Mouse (Mus musculus) kidney, adult 2 months (tissue): ENCODE measurements around the gene Usp54. TPM values are rescaled to one million over a fixed set of nuclear protein-coding genes. Genes with fewer than 3 reads are reported as not detected.

Source experiments
- DNase-seq: peaks from one replicate; pipeline ENCODE4 v3.0.0; 2021
- H3K27ac ChIP-seq: fragments of 200-500 bp; 2 replicates; pipeline ENCODE4 v1.5.1; 2012; ENCODE audit warnings: low read depth, low read length, control low read depth, inconsistent platforms; ENCODE audit not compliant: insufficient read depth
- H3K27me3 ChIP-seq: fragments of 200-500 bp; replicated peaks from 2 replicates; pipeline ENCODE4 v1.6.1; 2012; ENCODE audit warnings: mild to moderate bottlenecking, moderate library complexity, low read length, inconsistent platforms; ENCODE audit not compliant: control insufficient read depth, insufficient read depth
- H3K36me3 ChIP-seq: fragments of 200-500 bp; 2 replicates; pipeline ENCODE4 v1.6.1; 2012; ENCODE audit warnings: mild to moderate bottlenecking, moderate library complexity, low read length, inconsistent platforms; ENCODE audit not compliant: control insufficient read depth, insufficient read depth
- H3K4me1 ChIP-seq: fragments of 200-500 bp; 2 replicates; pipeline ENCODE4 v1.6.1; 2011; ENCODE audit warnings: low read length; ENCODE audit not compliant: control insufficient read depth, insufficient read depth
- H3K4me3 ChIP-seq: fragments of 200-500 bp; 2 replicates; pipeline ENCODE4 v1.5.1; 2011; ENCODE audit warnings: mild to moderate bottlenecking, low read depth, low read length, control low read depth; ENCODE audit not compliant: insufficient read depth
- CTCF ChIP-seq: fragments of 200-500 bp; conservative IDR thresholded peaks from 2 replicates; pipeline ENCODE4 v1.5.1; 2011; ENCODE audit warnings: low read depth, mild to moderate bottlenecking, control low read depth, low read length, moderate library complexity, mixed read lengths; ENCODE audit not compliant: insufficient read depth, insufficient read length
- POLR2A ChIP-seq: fragments of 200-500 bp; IDR thresholded peaks from one replicate; pipeline ENCODE4 v1.6.1; 2011; ENCODE audit warnings: low read depth, low read length, control low read depth
- WGBS: fragments of 180-500 bp; shearing (Covaris S2); methylation state at CpG from one replicate; pipeline ENCODE4 v1.1.7; 2018; 5-methylcytosine and 5-hydroxymethylcytosine counted together
- polyA plus RNA-seq: library from polyadenylated mRNA; depleted of rRNA; stranded (reverse); fragments of >200 nt; gene quantifications from 2 replicates; pipeline ENCODE4 v1.2.3, GENCODE M21; 2012

Usp54 gene
- polyA plus RNA-seq, 1 experiment: 7.9 TPM

GRCm38 (mm10) chr14:20622907-20623306, 18.0 kb downstream of the Usp54 start:
- Histone ChIP-seq H3K27me3 (no peaks in the 10 kb centered on the region), H3K27ac (no peak overlapping the region), H3K4me1 (peaks cover 13% of the 10 kb centered on the region), H3K36me3 (no peaks in the 10 kb centered on the region), H3K4me3 (no peak overlapping the region)
- TF ChIP-seq CTCF (no peak), POLR2A (no peak)
- DNase-seq: no peak
- WGBS: 96% methylated on average over 3 of the region's 3 CpGs

DNA sequence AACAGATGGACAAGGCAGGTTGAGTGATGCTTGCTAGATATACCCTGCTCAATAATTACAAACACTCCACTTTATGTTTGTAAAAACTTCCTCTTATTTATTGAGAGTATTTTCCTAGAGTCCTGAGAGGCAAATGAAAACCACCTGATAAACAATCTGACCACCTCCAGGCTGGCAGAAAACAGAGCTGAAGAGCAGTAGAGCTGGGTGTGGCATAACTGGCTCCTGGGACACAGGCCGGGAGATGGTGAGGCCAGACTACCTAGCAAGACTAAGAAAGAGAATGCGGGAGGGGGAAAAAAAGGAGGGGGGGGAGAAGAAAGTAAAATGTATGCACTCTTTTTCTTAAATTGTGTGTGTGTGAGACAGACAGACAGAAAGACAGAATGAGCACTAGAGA, 18.5 kb downstream of the Usp54 start:
- no peaks in the 10 kb centered on the region for H3K27me3 ChIP-seq
- no peak for DNase-seq
- H3K27ac ChIP-seq: no peak overlapping the region
- H3K4me1 ChIP-seq: peaks cover 13% of the 10 kb centered on the region
- no peak overlapping the region for H3K4me3 ChIP-seq
- 86% methylated on average over 2 of the region's 2 CpGs for WGBS
- H3K36me3 ChIP-seq: no peaks in the 10 kb centered on the region
- TF ChIP-seq CTCF: no peak
- no peak for TF ChIP-seq POLR2A

DNA sequence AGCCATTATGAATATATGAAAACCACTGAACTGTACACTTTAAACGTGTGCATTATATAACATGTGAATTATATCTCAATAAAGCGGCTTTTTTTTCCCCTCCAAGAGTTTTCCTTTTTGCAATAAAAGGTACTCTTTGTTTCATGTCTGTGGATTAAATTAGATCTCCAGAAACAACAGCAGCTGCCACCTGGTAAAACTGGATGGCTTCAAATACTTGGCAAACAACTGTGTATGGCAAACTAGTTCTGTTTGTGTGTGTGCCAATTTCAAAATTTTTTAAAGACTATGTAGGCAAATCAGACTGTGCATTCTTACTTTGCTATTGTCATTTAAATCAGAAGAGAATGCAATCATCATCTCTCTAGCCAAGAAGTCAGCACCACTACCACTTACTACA, 19.0 kb downstream of the Usp54 start:
- Histone ChIP-seq H3K27ac (no peak overlapping the region), H3K4me1 (peaks cover 13% of the 10 kb centered on the region), H3K36me3 (no peaks in the 10 kb centered on the region), H3K27me3 (no peaks in the 10 kb centered on the region), H3K4me3 (no peak overlapping the region)
- TF ChIP-seq POLR2A: no peak
- no peak for TF ChIP-seq CTCF
- no peak for DNase-seq
- WGBS: 88% methylated on average over 2 of the region's 2 CpGs

GRCm38 (mm10) chr14:20619131-20619530, 21.7 kb downstream of the Usp54 start:
- TF ChIP-seq POLR2A (no peak), CTCF (no peak)
- peaks cover 13% of the 10 kb centered on the region for H3K4me1 ChIP-seq
- H3K4me3 ChIP-seq: no peak overlapping the region
- no peak overlapping the region for H3K27ac ChIP-seq
- DNase-seq: peak; percentile 17
- H3K27me3 ChIP-seq: no peaks in the 10 kb centered on the region
- no peaks in the 10 kb centered on the region for H3K36me3 ChIP-seq

- WGBS: 28% methylated on average over 5 of the region's 5 CpGs
- TF ChIP-seq POLR2A: no peak
- no peak for TF ChIP-seq CTCF
These were observed 22.7 kb downstream of the Usp54 start for GRCm38 (mm10) chr14:20618211-20618610.

DNA sequence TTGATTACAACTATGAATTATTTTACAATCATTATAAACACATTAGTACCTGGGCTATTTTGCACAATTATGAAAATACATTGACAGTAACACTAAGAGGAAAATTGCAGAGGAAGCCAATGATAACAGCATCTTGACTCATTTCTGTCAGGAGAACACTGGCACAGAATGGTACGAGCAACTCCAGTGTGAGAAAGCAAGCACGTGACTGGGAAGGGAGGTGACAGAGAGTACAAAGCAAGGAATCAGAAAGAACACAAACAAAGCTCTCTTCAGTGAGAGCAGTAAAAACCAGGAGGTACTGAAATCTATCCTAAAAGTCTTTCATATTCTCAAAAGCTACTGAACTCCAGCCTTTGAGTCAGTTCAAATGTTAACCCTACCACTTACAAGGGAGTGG, 24.4 kb downstream of the Usp54 start:
- no peak for TF ChIP-seq CTCF
- TF ChIP-seq POLR2A: no peak
- peak; percentile 31 for DNase-seq
- Histone ChIP-seq H3K27me3 (no peaks in the 10 kb centered on the region), H3K4me3 (no peak overlapping the region), H3K27ac (no peak overlapping the region), H3K36me3 (no peaks in the 10 kb centered on the region), H3K4me1 (peaks cover 13% of the 10 kb centered on the region)
- 24% methylated on average over 2 of the region's 2 CpGs for WGBS

More at GRCm38 (mm10) chr14:20618211-20618610, 22.7 kb downstream of the Usp54 start:
- no peaks in the 10 kb centered on the region for H3K36me3 ChIP-seq
- H3K27ac ChIP-seq: peak overlapping the region; percentile 79
- DNase-seq: peak; percentile 71
- H3K4me3 ChIP-seq: no peak overlapping the region
- no peaks in the 10 kb centered on the region for H3K27me3 ChIP-seq
- peaks cover 13% of the 10 kb centered on the region for H3K4me1 ChIP-seq

- no peak for DNase-seq
- H3K27me3 ChIP-seq: no peaks in the 10 kb centered on the region
- peaks cover 17% of the 10 kb centered on the region for H3K4me1 ChIP-seq
- H3K27ac ChIP-seq: no peak overlapping the region
- WGBS: 100% methylated on average over 2 of the region's 2 CpGs
- H3K4me3 ChIP-seq: no peak overlapping the region
- TF ChIP-seq CTCF: no peak
- TF ChIP-seq POLR2A: no peak
- no peaks in the 10 kb centered on the region for H3K36me3 ChIP-seq
These were observed 25.8 kb downstream of the Usp54 start for GRCm38 (mm10) chr14:20615075-20615474.

DNA sequence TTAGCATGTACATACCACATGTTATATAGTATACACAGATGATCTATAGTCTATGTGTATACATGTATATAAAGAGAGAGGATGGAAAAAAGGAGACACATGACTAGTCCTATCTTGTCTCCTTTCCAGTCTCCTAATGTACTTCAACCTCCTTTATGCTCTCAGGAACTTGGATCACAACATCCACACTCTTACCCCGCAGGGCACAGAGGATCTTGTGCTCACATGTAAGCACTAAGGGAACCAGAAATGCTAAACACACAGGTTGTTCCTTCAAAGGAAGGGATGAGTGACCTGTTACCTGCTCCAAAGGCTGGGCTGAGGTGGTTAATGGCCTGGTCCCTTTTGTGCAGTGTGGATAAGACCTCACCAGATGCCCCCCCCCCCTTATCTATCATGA, 28.0 kb downstream of the Usp54 start:
- 97% methylated on average over 1 of the region's 1 CpGs for WGBS
- H3K27ac ChIP-seq: no peak overlapping the region
- H3K27me3 ChIP-seq: no peaks in the 10 kb centered on the region
- TF ChIP-seq CTCF (no peak), POLR2A (no peak)
- DNase-seq: no peak
- no peaks in the 10 kb centered on the region for H3K36me3 ChIP-seq
- no peak overlapping the region for H3K4me3 ChIP-seq
- peaks cover 4% of the 10 kb centered on the region for H3K4me1 ChIP-seq
